Mouse (Mus musculus): ENCODE results near the gene Fahd1.

Gene Fahd1

GRCm38 (mm10) chr17:24850065-24850772, at the start of gene Fahd1:
Fahd1 (minus strand) TSS chr17:24850364.
- peak; percentile 99 for DNase-seq

GRCm38 (mm10) chr17:24899153-24899552, 49.0 kb upstream of the Fahd1 start:
- no peak for DNase-seq

- no peak for DNase-seq
These were observed 48.1 kb upstream of the Fahd1 start for GRCm38 (mm10) chr17:24898041-24898854.

- DNase-seq = no peak
These were observed 47.4 kb upstream of the Fahd1 start for GRCm38 (mm10) chr17:24897600-24897999.

- DNase-seq = no peak
These were observed 46.8 kb upstream of the Fahd1 start for GRCm38 (mm10) chr17:24896993-24897269.

GRCm38 (mm10) chr17:24896241-24896992, 46.3 kb upstream of the Fahd1 start, which contains the start of gene Nme3:
Nme3 (plus strand) TSS chr17:24896500.
- DNase-seq = peak; percentile 70 to 78

GRCm38 (mm10) chr17:24895571-24896240, 45.5 kb upstream of the Fahd1 start:
- no peak for DNase-seq

GRCm38 (mm10) chr17:24894995-24895547, 44.9 kb upstream of the Fahd1 start, which contains the start of the genes Eme2 and Mrps34:
Eme2 (minus strand) TSS chr17:24895087.
Mrps34 (plus strand) TSS chr17:24895116.
- peak; percentile 83 to 88 for DNase-seq

- DNase-seq = no peak
These were observed 44.2 kb upstream of the Fahd1 start for GRCm38 (mm10) chr17:24894061-24894994.

- DNase-seq = no peak
These were observed 43.1 kb upstream of the Fahd1 start for GRCm38 (mm10) chr17:24893276-24893675.

- no peak for DNase-seq
These were observed 42.6 kb upstream of the Fahd1 start for GRCm38 (mm10) chr17:24892785-24893184.

- no peak for DNase-seq
These were observed 41.2 kb upstream of the Fahd1 start for GRCm38 (mm10) chr17:24891321-24891720.

GRCm38 (mm10) chr17:24890151-24891092, 40.3 kb upstream of the Fahd1 start:
- DNase-seq = no peak

- DNase-seq = no peak
These were observed 38.7 kb upstream of the Fahd1 start for GRCm38 (mm10) chr17:24888862-24889261.

GRCm38 (mm10) chr17:24887291-24888080, 37.3 kb upstream of the Fahd1 start:
- no peak for DNase-seq

GRCm38 (mm10) chr17:24886932-24887271, 36.7 kb upstream of the Fahd1 start:
- DNase-seq = no peak

GRCm38 (mm10) chr17:24886134-24886931, 36.2 kb upstream of the Fahd1 start, which contains the start of the genes Nubp2 and Spsb3:
Nubp2 (minus strand) TSS chr17:24886349.
Spsb3 (plus strand) TSS chr17:24886643.
- DNase-seq = peak; percentile 99
